Mouse (Mus musculus) testis, adult 2 months (tissue): ENCODE data around the gene Prdm12. TPM values are rescaled to one million over a fixed set of nuclear protein-coding genes. Genes with fewer than 3 reads are reported as not detected.

Experiments
- H3K27ac ChIP-seq: fragments of 200-500 bp; 2 replicates; pipeline ENCODE4 v1.5.1; 2012; ENCODE audit warnings: low read depth, low read length; ENCODE audit not compliant: control insufficient read depth, insufficient read depth
- H3K27me3 ChIP-seq: fragments of 200-500 bp; 2 replicates; pipeline ENCODE4 v1.6.1; 2012; ENCODE audit warnings: mild to moderate bottlenecking, low read length, moderate library complexity; ENCODE audit not compliant: control insufficient read depth, insufficient read depth
- H3K36me3 ChIP-seq: fragments of 200-500 bp; 2 replicates; pipeline ENCODE4 v1.6.1; 2012; ENCODE audit warnings: mild to moderate bottlenecking, low read length; ENCODE audit not compliant: control insufficient read depth, insufficient read depth
- H3K4me1 ChIP-seq: fragments of 200-500 bp; 2 replicates; pipeline ENCODE4 v1.6.1; 2012; ENCODE audit warnings: low read length; ENCODE audit not compliant: control insufficient read depth, insufficient read depth
- H3K4me3 ChIP-seq: fragments of 200-500 bp; 2 replicates; pipeline ENCODE4 v1.5.1; 2012; ENCODE audit warnings: low read depth, mild to moderate bottlenecking, low read length, moderate library complexity, mixed read lengths; ENCODE audit not compliant: control insufficient read depth
- CTCF ChIP-seq: fragments of 200-500 bp; IDR thresholded peaks from 2 replicates; pipeline ENCODE4 v1.5.1; 2012; ENCODE audit warnings: low read depth, mild to moderate bottlenecking, inconsistent platforms, low read length, moderate library complexity; ENCODE audit not compliant: control insufficient read depth, insufficient read depth, insufficient replicate concordance
- POLR2A ChIP-seq: fragments of 200-500 bp; IDR thresholded peaks from 2 replicates; pipeline ENCODE4 v1.6.1; 2012; ENCODE audit warnings: low read depth, mild to moderate bottlenecking, inconsistent platforms, low read length, moderate library complexity; ENCODE audit not compliant: control insufficient read depth
- polyA plus RNA-seq: library from polyadenylated mRNA; depleted of rRNA; stranded (reverse); fragments of >200 nt; gene quantifications from 2 replicates; pipeline ENCODE4 v1.2.3, GENCODE M21; 2012; rRNA removed

The Prdm12 gene
- 0.11 TPM in 1 of 2 replicates, not detected in the other for polyA plus RNA-seq

- Histone ChIP-seq H3K27me3 (peaks cover 12% of the 10 kb centered on the region), H3K4me1 (peaks cover 18% of the 10 kb centered on the region), H3K27ac (no peak within 1 kb of the TSS), H3K36me3 (no peaks in the 10 kb centered on the region), H3K4me3 (no peak within 1 kb of the TSS)
- TF ChIP-seq CTCF (no peak), POLR2A (no peak)
Observed at GRCm38 (mm10) chr2:31639901-31640608, at the start of gene Prdm12. Gene Prdm12 (plus strand): TSS chr2:31640037.

- no peaks in the 10 kb centered on the region for H3K36me3 ChIP-seq
- no peaks in the 10 kb centered on the region for H3K4me1 ChIP-seq
- no peaks in the 10 kb centered on the region for H3K27me3 ChIP-seq
- no peak overlapping the region for H3K4me3 ChIP-seq
- no peak for TF ChIP-seq CTCF
- no peak for TF ChIP-seq POLR2A
- no peak overlapping the region for H3K27ac ChIP-seq
Observed at GRCm38 (mm10) chr2:31591799-31592484, 47.9 kb upstream of the Prdm12 start.

GRCm38 (mm10) chr2:31607555-31607954 lies 32.3 kb upstream of the Prdm12 start:
- H3K4me3 ChIP-seq: no peak overlapping the region
- peaks cover 5% of the 10 kb centered on the region for H3K36me3 ChIP-seq
- H3K27me3 ChIP-seq: no peaks in the 10 kb centered on the region
- H3K27ac ChIP-seq: no peak overlapping the region
- H3K4me1 ChIP-seq: no peaks in the 10 kb centered on the region; the same call in 1 of the 2 replicates
- TF ChIP-seq POLR2A: no peak
- no peak for TF ChIP-seq CTCF

- Histone ChIP-seq H3K27me3 (no peaks in the 10 kb centered on the region), H3K27ac (no peak overlapping the region), H3K4me3 (no peak overlapping the region), H3K4me1 (no peaks in the 10 kb centered on the region; the same call in 1 of the 2 replicates), H3K36me3 (peaks cover 5% of the 10 kb centered on the region)
- no peak for TF ChIP-seq CTCF
Observed at GRCm38 (mm10) chr2:31609859-31610261, 30.0 kb upstream of the Prdm12 start.

GRCm38 (mm10) chr2:31610922-31611321 lies 28.9 kb upstream of the Prdm12 start:
- peaks cover 3% of the 10 kb centered on the region for H3K36me3 ChIP-seq
- TF ChIP-seq POLR2A (no peak), CTCF (no peak)

GRCm38 (mm10) chr2:31611400-31611799 lies 28.4 kb upstream of the Prdm12 start:
- TF ChIP-seq CTCF: no peak
- Histone ChIP-seq H3K36me3 (peaks cover 3% of the 10 kb centered on the region), H3K4me3 (no peak overlapping the region), H3K27ac (no peak overlapping the region), H3K4me1 (no peaks in the 10 kb centered on the region; the same call in 1 of the 2 replicates), H3K27me3 (no peaks in the 10 kb centered on the region)

More at GRCm38 (mm10) chr2:31610922-31611321, 28.9 kb upstream of the Prdm12 start:
- no peak overlapping the region for H3K27ac ChIP-seq
- no peaks in the 10 kb centered on the region; the same call in 1 of the 2 replicates for H3K4me1 ChIP-seq
- H3K27me3 ChIP-seq: no peaks in the 10 kb centered on the region
- H3K4me3 ChIP-seq: no peak overlapping the region

GRCm38 (mm10) chr2:31612627-31613026 lies 27.2 kb upstream of the Prdm12 start:
- Histone ChIP-seq H3K36me3 (peaks cover 1% of the 10 kb centered on the region), H3K27me3 (no peaks in the 10 kb centered on the region), H3K4me1 (no peaks in the 10 kb centered on the region; the same call in 1 of the 2 replicates), H3K27ac (no peak overlapping the region), H3K4me3 (no peak overlapping the region)
- no peak for TF ChIP-seq POLR2A
- no peak for TF ChIP-seq CTCF
